Mouse (Mus musculus): ENCODE results near the gene Sema3e. TPM values are rescaled to one million over a fixed set of nuclear protein-coding genes. Genes with fewer than 3 reads are reported as not detected.

Sema3e gene
- total and polyA plus RNA-seq, 2 experiments from 2014 or later = 2.8 to 5.2 TPM

- ATAC-seq (ENCODE audit: low FRiP score) (no peak), DNase-seq (ENCODE audit: low spot score) (no peak)
- Histone ChIP-seq H3K27ac (ENCODE audit: low read depth, low read length) (no peak overlapping the region), H3K36me3 (ENCODE audit: insufficient read depth, low read length) (no peaks in the 10 kb centered on the region), H3K9me3 (ENCODE audit: low read length) (no peaks in the 10 kb centered on the region), H3K4me2 (ENCODE audit: low read depth, low read length, poor library complexity, severe bottlenecking) (no peak overlapping the region), H3K9ac (replicated peaks; ENCODE audit: low read length, poor library complexity, severe bottlenecking) (no peak overlapping the region), H3K27me3 (ENCODE audit: insufficient read depth, low read length) (no peaks in the 10 kb centered on the region), H3K4me1 (ENCODE audit: insufficient read depth, low read length) (no peaks in the 10 kb centered on the region), H3K4me3 (ENCODE audit: low read depth, low read length) (no peak overlapping the region)
- TF ChIP-seq CTCF (IDR thresholded peaks at IDR 0.05) = no peak
- 80% methylated on average over 3 of the region's 3 CpGs for WGBS
Measured at GRCm38 (mm10) chr5:14231027-14231426, 206.0 kb downstream of the Sema3e start.

GRCm38 (mm10) chr5:14252583-14252982 is 227.5 kb downstream of the Sema3e start:
- no peaks in the 10 kb centered on the region for H3K27me3 ChIP-seq (ENCODE audit: insufficient read depth, low read length)
- H3K4me1 ChIP-seq (ENCODE audit: insufficient read depth, low read length) = no peaks in the 10 kb centered on the region
- no peaks in the 10 kb centered on the region for H3K36me3 ChIP-seq (ENCODE audit: insufficient read depth, low read length)
- ATAC-seq (ENCODE audit: low FRiP score) (no peak), DNase-seq (ENCODE audit: low spot score) (peak; percentile 21)
- no peak overlapping the region for H3K9ac ChIP-seq (replicated peaks; ENCODE audit: low read length, poor library complexity, severe bottlenecking)
- H3K4me2 ChIP-seq (ENCODE audit: low read depth, low read length, poor library complexity, severe bottlenecking) = no peak overlapping the region
- peak; percentile 64 for TF ChIP-seq CTCF (IDR thresholded peaks at IDR 0.05)
- WGBS = 46% methylated on average over 8 of the region's 8 CpGs
- no peak overlapping the region for H3K27ac ChIP-seq (ENCODE audit: low read depth, low read length)
- no peak overlapping the region for H3K4me3 ChIP-seq (ENCODE audit: low read depth, low read length)
- no peaks in the 10 kb centered on the region for H3K9me3 ChIP-seq (ENCODE audit: low read length)

- H3K27me3 ChIP-seq (ENCODE audit: insufficient read depth, low read length) = no peaks in the 10 kb centered on the region
- no peaks in the 10 kb centered on the region for H3K9me3 ChIP-seq (ENCODE audit: low read length)
- H3K9ac ChIP-seq (replicated peaks; ENCODE audit: low read length, poor library complexity, severe bottlenecking) = no peak overlapping the region
- WGBS = 68% methylated on average over 1 of the region's 1 CpGs
- no peak for ATAC-seq (ENCODE audit: low FRiP score)
- H3K4me2 ChIP-seq (ENCODE audit: low read depth, low read length, poor library complexity, severe bottlenecking) = no peak overlapping the region
- DNase-seq (ENCODE audit: low spot score) = peak; percentile 55
- H3K4me3 ChIP-seq (ENCODE audit: low read depth, low read length) = no peak overlapping the region
- H3K27ac ChIP-seq (ENCODE audit: low read depth, low read length) = no peak overlapping the region
- H3K36me3 ChIP-seq (ENCODE audit: insufficient read depth, low read length) = no peaks in the 10 kb centered on the region
- peak; percentile 83 for TF ChIP-seq CTCF (IDR thresholded peaks at IDR 0.05)
- no peaks in the 10 kb centered on the region for H3K4me1 ChIP-seq (ENCODE audit: insufficient read depth, low read length)
Measured at GRCm38 (mm10) chr5:14253328-14253727, 228.3 kb downstream of the Sema3e start.

GRCm38 (mm10) chr5:14260156-14260555 is 235.1 kb downstream of the Sema3e start:
- ATAC-seq (ENCODE audit: low FRiP score) (no peak), DNase-seq (ENCODE audit: low spot score) (no peak)
- no peak for TF ChIP-seq CTCF (IDR thresholded peaks at IDR 0.05)
- Histone ChIP-seq H3K27me3 (ENCODE audit: insufficient read depth, low read length) (no peaks in the 10 kb centered on the region), H3K9me3 (ENCODE audit: low read length) (no peaks in the 10 kb centered on the region), H3K4me1 (ENCODE audit: insufficient read depth, low read length) (no peaks in the 10 kb centered on the region), H3K4me2 (ENCODE audit: low read depth, low read length, poor library complexity, severe bottlenecking) (no peak overlapping the region), H3K27ac (ENCODE audit: low read depth, low read length) (no peak overlapping the region), H3K36me3 (ENCODE audit: insufficient read depth, low read length) (no peaks in the 10 kb centered on the region), H3K9ac (replicated peaks; ENCODE audit: low read length, poor library complexity, severe bottlenecking) (no peak overlapping the region), H3K4me3 (ENCODE audit: low read depth, low read length) (no peak overlapping the region)
- 91% methylated on average over 4 of the region's 4 CpGs for WGBS

- no peaks in the 10 kb centered on the region for H3K27me3 ChIP-seq (ENCODE audit: insufficient read depth, low read length)
- H3K9me3 ChIP-seq (ENCODE audit: low read length) = no peaks in the 10 kb centered on the region
- 69% methylated on average over 2 of the region's 2 CpGs for WGBS
- TF ChIP-seq CTCF (IDR thresholded peaks at IDR 0.05) = no peak
- no peaks in the 10 kb centered on the region for H3K36me3 ChIP-seq (ENCODE audit: insufficient read depth, low read length)
- H3K4me2 ChIP-seq (ENCODE audit: low read depth, low read length, poor library complexity, severe bottlenecking) = no peak overlapping the region
- no peak overlapping the region for H3K9ac ChIP-seq (replicated peaks; ENCODE audit: low read length, poor library complexity, severe bottlenecking)
- H3K4me3 ChIP-seq (ENCODE audit: low read depth, low read length) = no peak overlapping the region
- no peak for DNase-seq (ENCODE audit: low spot score)
- H3K27ac ChIP-seq (ENCODE audit: low read depth, low read length) = no peak overlapping the region
- ATAC-seq (ENCODE audit: low FRiP score) = no peak
- no peaks in the 10 kb centered on the region for H3K4me1 ChIP-seq (ENCODE audit: insufficient read depth, low read length)
Measured at GRCm38 (mm10) chr5:14267400-14267799, 242.3 kb downstream of the Sema3e start.

Other genes with a start within 250 kb of the Sema3e start
- not detected in 2 replicates for gene Speer3, start 233.7 kb upstream of the Sema3e start, total RNA-seq (2014; rRNA removed)
- not detected in 2 replicates for gene Speer3, start 233.7 kb upstream of the Sema3e start, polyA plus RNA-seq (2015; fragmentation: Nextera tagmentation; extraction: Ambion mirVana)